Mouse (Mus musculus) olfactory bulb, adult 2 months (tissue): ENCODE results near the gene Nagpa. TPM values are rescaled to one million over a fixed set of nuclear protein-coding genes. Genes with fewer than 3 reads are reported as not detected.

Experiments
- H3K27ac ChIP-seq: fragments of 200-500 bp; 2 replicates; pipeline ENCODE4 v1.5.1; 2012; ENCODE audit warnings: low read depth, low read length; ENCODE audit not compliant: insufficient read depth
- H3K4me1 ChIP-seq: fragments of 200-500 bp; 2 replicates; pipeline ENCODE4 v1.6.1; 2012; ENCODE audit warnings: low read length; ENCODE audit not compliant: control insufficient read depth, insufficient read depth
- H3K4me3 ChIP-seq: fragments of 200-500 bp; 2 replicates; pipeline ENCODE4 v1.5.1; 2012; ENCODE audit warnings: mild to moderate bottlenecking, low read depth, low read length, moderate library complexity; ENCODE audit not compliant: insufficient read depth
- CTCF ChIP-seq: fragments of 200-500 bp; IDR thresholded peaks from 2 replicates; pipeline ENCODE4 v1.5.1; 2012; ENCODE audit warnings: low read depth, mild to moderate bottlenecking, low read length, moderate library complexity; ENCODE audit not compliant: insufficient read depth
- POLR2A ChIP-seq: fragments of 200-500 bp; IDR thresholded peaks from 2 replicates; pipeline ENCODE4 v1.6.1; 2012; ENCODE audit warnings: mild to moderate bottlenecking, low read depth, low read length, moderate library complexity; ENCODE audit not compliant: insufficient read depth
- WGBS: fragments of 180-500 bp; shearing (Covaris S2); methylation state at CpG from one replicate; pipeline ENCODE4 v1.1.7; 2018; 5-methylcytosine and 5-hydroxymethylcytosine counted together
- polyA plus RNA-seq: library from polyadenylated mRNA; stranded (reverse); fragments of >200 nt; gene quantifications from 2 replicates; pipeline ENCODE4 v1.2.4, GENCODE M21; 2012; ENCODE audit warnings: low replicate concordance; ENCODE audit not compliant: missing spikeins, insufficient read depth, insufficient read length

Gene Nagpa
- polyA plus RNA-seq, 1 experiment: not detected

GRCm38 (mm10) chr16:5203200-5203599 lies 612 bp downstream of the Nagpa start:
- WGBS: 2% methylated on average over 36 of the region's 36 CpGs
- TF ChIP-seq POLR2A (no peak), CTCF (no peak)
- Histone ChIP-seq H3K27ac (no peak overlapping the region), H3K4me3 (peak overlapping the region; percentile 72), H3K4me1 (no peaks in the 10 kb centered on the region)

- 19% methylated on average over 4 of the region's 4 CpGs for WGBS
Measured at GRCm38 (mm10) chr16:5202681-5203080, 1.1 kb downstream of the Nagpa start.

GRCm38 (mm10) chr16:5195080-5195479 lies 8.7 kb downstream of the Nagpa start:
- Histone ChIP-seq H3K4me1 (no peaks in the 10 kb centered on the region), H3K27ac (no peak overlapping the region), H3K4me3 (no peak overlapping the region)
- TF ChIP-seq CTCF: 0 out of 2 replicates have a peak, but pooled peaks have one; percentile 29
- TF ChIP-seq POLR2A: no peak
- 25% methylated on average over 6 of the region's 6 CpGs for WGBS

More at GRCm38 (mm10) chr16:5202681-5203080, 1.1 kb downstream of the Nagpa start:
- H3K4me3 ChIP-seq: peak overlapping the region; percentile 72; the same call in 1 of the 2 replicates
- H3K27ac ChIP-seq: no peak overlapping the region
- TF ChIP-seq CTCF (peak; percentile 48; the same call in 1 of the 2 replicates), POLR2A (no peak)
- no peaks in the 10 kb centered on the region for H3K4me1 ChIP-seq

GRCm38 (mm10) chr16:5186234-5186633 lies 17.6 kb downstream of the Nagpa start:
- no peak overlapping the region for H3K27ac ChIP-seq
- TF ChIP-seq CTCF (no peak), POLR2A (no peak)
- WGBS: 49% methylated on average over 7 of the region's 7 CpGs

GRCm38 (mm10) chr16:5185691-5186090 lies 18.1 kb downstream of the Nagpa start:
- no peak overlapping the region for H3K4me3 ChIP-seq
- WGBS: 77% methylated on average over 7 of the region's 7 CpGs
- peaks cover 9% of the 10 kb centered on the region; the same call in 1 of the 2 replicates for H3K4me1 ChIP-seq
- no peak overlapping the region for H3K27ac ChIP-seq
- TF ChIP-seq POLR2A (no peak), CTCF (no peak)

More at GRCm38 (mm10) chr16:5186234-5186633, 17.6 kb downstream of the Nagpa start:
- Histone ChIP-seq H3K4me3 (no peak overlapping the region), H3K4me1 (peaks cover 9% of the 10 kb centered on the region; the same call in 1 of the 2 replicates)

GRCm38 (mm10) chr16:5184956-5185355 lies 18.9 kb downstream of the Nagpa start:
- TF ChIP-seq CTCF (no peak), POLR2A (no peak)
- 75% methylated on average over 5 of the region's 5 CpGs for WGBS
- no peak overlapping the region for H3K4me3 ChIP-seq
- H3K4me1 ChIP-seq: peaks cover 9% of the 10 kb centered on the region; the same call in 1 of the 2 replicates
- no peak overlapping the region for H3K27ac ChIP-seq

GRCm38 (mm10) chr16:5184101-5184500 lies 19.7 kb downstream of the Nagpa start:
- no peak overlapping the region for H3K27ac ChIP-seq
- WGBS: 72% methylated on average over 8 of the region's 8 CpGs
- no peak for TF ChIP-seq CTCF
- no peak for TF ChIP-seq POLR2A
- H3K4me3 ChIP-seq: no peak overlapping the region
- H3K4me1 ChIP-seq: peaks cover 9% of the 10 kb centered on the region; the same call in 1 of the 2 replicates

- TF ChIP-seq POLR2A (no peak), CTCF (no peak)
- 86% methylated on average over 18 of the region's 18 CpGs for WGBS
- peaks cover 9% of the 10 kb centered on the region; the same call in 1 of the 2 replicates for H3K4me1 ChIP-seq
- H3K4me3 ChIP-seq: no peak overlapping the region
- H3K27ac ChIP-seq: no peak overlapping the region
Measured at GRCm38 (mm10) chr16:5183310-5183975, 20.4 kb downstream of the Nagpa start.

- Histone ChIP-seq H3K4me1 (peaks cover 4% of the 10 kb centered on the region), H3K27ac (no peak overlapping the region), H3K4me3 (no peak overlapping the region)
- TF ChIP-seq POLR2A: no peak
- no peak for TF ChIP-seq CTCF
- 72% methylated on average over 6 of the region's 6 CpGs for WGBS
Measured at GRCm38 (mm10) chr16:5172636-5173035, 31.2 kb downstream of the Nagpa start.
